Mouse (Mus musculus) MEL (cell line): Measurements from ENCODE around the gene Tcl1. TPM values are rescaled to one million over a fixed set of nuclear protein-coding genes. Genes with fewer than 3 reads are reported as not detected.

Experiments
- DNase-seq: peaks from one replicate; pipeline ENCODE4 v3.0.0; 2011; ENCODE audit warnings: low read depth, low spot score
- H3K27ac ChIP-seq: 2 replicates; pipeline ENCODE4 v1.5.1; 2012; ENCODE audit warnings: low read depth, mild to moderate bottlenecking, control low read depth, low read length, moderate library complexity; ENCODE audit not compliant: control insufficient read depth
- H3K27me3 ChIP-seq, 2 experiments: fragments of 150-350 bp in 1 of 2; sonication (generic) in 1 of 2; 2 replicates each; pipeline ENCODE4 v1.6.1; 2012; ENCODE audit warnings: low read length in 2 of 2, mild to moderate bottlenecking in 2 of 2, improper control_type of control experiment in 1 of 2, moderate library complexity in 1 of 2; ENCODE audit not compliant: insufficient read depth in 2 of 2, control insufficient read depth in 1 of 2
- H3K36me3 ChIP-seq, 2 experiments: 2 replicates each; pipeline ENCODE4 v1.6.1; 2012 to 2014; ENCODE audit warnings: low read length in 2 of 2, improper control_type of control experiment in 1 of 2, inconsistent platforms in 1 of 2, mild to moderate bottlenecking in 1 of 2; ENCODE audit not compliant: insufficient read depth in 2 of 2, control insufficient read depth in 1 of 2
- H3K4me1 ChIP-seq, 2 experiments: fragments of 150-350 bp in 1 of 2; sonication (generic) in 1 of 2; 2 replicates each; pipeline ENCODE4 v1.6.1; 2012; ENCODE audit warnings: low read length in 2 of 2, improper control_type of control experiment in 1 of 2, mild to moderate bottlenecking in 1 of 2; ENCODE audit not compliant: insufficient read depth in 2 of 2, control insufficient read depth in 1 of 2
- H3K4me3 ChIP-seq, 2 experiments: fragments of 150-350 bp in 1 of 2; sonication (generic) in 1 of 2; 2 replicates each; pipeline ENCODE4 v1.5.1; 2012; ENCODE audit warnings: low read depth in 2 of 2, low read length in 2 of 2, mild to moderate bottlenecking in 2 of 2, moderate library complexity in 2 of 2, control low read depth in 1 of 2, improper control_type of control experiment in 1 of 2; ENCODE audit not compliant: control insufficient read depth in 1 of 2, insufficient read depth in 1 of 2
- H3K79me2 ChIP-seq: 2 replicates; pipeline ENCODE4 v1.6.1; 2012; ENCODE audit warnings: mild to moderate bottlenecking, low read length, moderate library complexity; ENCODE audit not compliant: control insufficient read depth, poor library complexity, insufficient read depth
- H3K9ac ChIP-seq: 2 replicates; pipeline ENCODE4 v1.6.1; 2012; ENCODE audit warnings: low read depth, mild to moderate bottlenecking, control low read depth, low read length, moderate library complexity; ENCODE audit not compliant: control insufficient read depth, poor library complexity, severe bottlenecking
- H3K9me3 ChIP-seq: fragments of 150-350 bp; sonication (generic); replicated peaks from 2 replicates; pipeline ENCODE4 v1.6.1; 2012; ENCODE audit warnings: mild to moderate bottlenecking, low read length, improper control_type of control experiment, moderate library complexity; ENCODE audit not compliant: insufficient read depth
- CHD2 ChIP-seq: IDR thresholded peaks from 2 replicates; pipeline ENCODE4 v1.6.1; 2011; ENCODE audit warnings: low read length, improper control_type of control experiment
- E2F4 ChIP-seq: IDR thresholded peaks from 2 replicates; pipeline ENCODE4 v1.6.1; 2011; ENCODE audit warnings: low read depth, low read length, improper control_type of control experiment, borderline replicate concordance
- ELF1 ChIP-seq: IDR thresholded peaks from 2 replicates; pipeline ENCODE4 v1.6.1; 2014; ENCODE audit warnings: low read depth, mild to moderate bottlenecking, inconsistent platforms, low read length, improper control_type of control experiment, moderate library complexity
- GATA1 ChIP-seq: IDR thresholded peaks from 2 replicates; pipeline ENCODE4 v1.6.1; 2011; ENCODE audit warnings: low read depth, low read length, improper control_type of control experiment
- HCFC1 ChIP-seq: IDR thresholded peaks from 2 replicates; pipeline ENCODE4 v1.6.1; 2012; ENCODE audit warnings: low read depth, mild to moderate bottlenecking, inconsistent platforms, low read length, improper control_type of control experiment, moderate library complexity
- JUND ChIP-seq: IDR thresholded peaks from 2 replicates; pipeline ENCODE4 v1.6.1; 2011; ENCODE audit warnings: low read depth, mild to moderate bottlenecking, improper control_type of control experiment, low read length
- MAZ ChIP-seq: IDR thresholded peaks from 2 replicates; pipeline ENCODE4 v1.6.1; 2012; ENCODE audit warnings: low read depth, mild to moderate bottlenecking, inconsistent platforms, low read length, improper control_type of control experiment
- MEF2A ChIP-seq: IDR thresholded peaks from 2 replicates; pipeline ENCODE4 v1.6.1; 2014; ENCODE audit warnings: low read depth, mild to moderate bottlenecking, inconsistent platforms, low read length, improper control_type of control experiment; ENCODE audit not compliant: poor library complexity, insufficient replicate concordance, severe bottlenecking; ENCODE audit errors: extremely low read depth
- NELFE ChIP-seq: IDR thresholded peaks from 2 replicates; pipeline ENCODE4 v1.6.1; 2011; ENCODE audit warnings: low read depth, low read length, improper control_type of control experiment
- NRF1 ChIP-seq: IDR thresholded peaks from 2 replicates; pipeline ENCODE4 v1.6.1; 2014; ENCODE audit warnings: low read depth, mild to moderate bottlenecking, inconsistent platforms, low read length, improper control_type of control experiment, moderate library complexity; ENCODE audit not compliant: poor library complexity, insufficient read depth, severe bottlenecking
- POLR2A ChIP-seq, 2 experiments: IDR thresholded peaks; 2 replicates each; pipeline ENCODE4 v1.6.1; 2011 to 2012; ENCODE audit warnings: low read length in 2 of 2, mild to moderate bottlenecking in 2 of 2, control low read depth in 1 of 2, improper control_type of control experiment in 1 of 2, low read depth in 1 of 2, moderate library complexity in 1 of 2; ENCODE audit not compliant: control insufficient read depth in 1 of 2, insufficient read depth in 1 of 2, poor library complexity in 1 of 2
- POLR2AphosphoS2 ChIP-seq: IDR thresholded peaks from 2 replicates; pipeline ENCODE4 v1.6.1; 2011; ENCODE audit warnings: low read length, improper control_type of control experiment
- POLR2AphosphoS5 ChIP-seq: IDR thresholded peaks from 2 replicates; pipeline ENCODE4 v1.6.1; 2012; ENCODE audit warnings: low read depth, borderline replicate concordance, mild to moderate bottlenecking, inconsistent platforms, low read length, moderate library complexity, mixed read lengths
- RCOR1 ChIP-seq: IDR thresholded peaks from 2 replicates; pipeline ENCODE4 v1.6.1; 2012; ENCODE audit warnings: low read depth, mild to moderate bottlenecking, inconsistent platforms, low read length, improper control_type of control experiment
- SIN3A ChIP-seq: IDR thresholded peaks from 2 replicates; pipeline ENCODE4 v1.6.1; 2012; ENCODE audit warnings: low read length, improper control_type of control experiment, inconsistent platforms
- SMC3 ChIP-seq: IDR thresholded peaks from 2 replicates; pipeline ENCODE4 v1.6.1; 2011; ENCODE audit warnings: low read depth, low read length, improper control_type of control experiment
- TAL1 ChIP-seq: IDR thresholded peaks from 2 replicates; pipeline ENCODE4 v1.6.1; 2012; ENCODE audit warnings: mild to moderate bottlenecking, inconsistent platforms, low read length, moderate library complexity, mixed read lengths
- TCF12 ChIP-seq: IDR thresholded peaks from 2 replicates; pipeline ENCODE4 v1.6.1; 2014; ENCODE audit warnings: low read depth, mild to moderate bottlenecking, inconsistent platforms, low read length, improper control_type of control experiment, moderate library complexity
- USF2 ChIP-seq, 2 experiments: IDR thresholded peaks; 2 replicates each; pipeline ENCODE4 v1.6.1; 2011 to 2012; ENCODE audit warnings: improper control_type of control experiment in 2 of 2, low read length in 2 of 2, borderline replicate concordance in 1 of 2, inconsistent platforms in 1 of 2, low read depth in 1 of 2, mild to moderate bottlenecking in 1 of 2; ENCODE audit not compliant: insufficient read depth in 1 of 2
- ZC3H11A ChIP-seq: IDR thresholded peaks from 2 replicates; pipeline ENCODE4 v1.6.1; 2012; ENCODE audit warnings: low read depth, mild to moderate bottlenecking, inconsistent platforms, low read length, improper control_type of control experiment
- polyA plus RNA-seq, 2 experiments: library from polyadenylated mRNA; stranded (reverse) in 1 of 2; unstranded in 1 of 2; fragments of >175 nt in 1 of 2; fragments of >200 nt in 1 of 2; gene quantifications; 2 replicates each; pipeline versions ENCODE4 v1.2.1 to v1.2.4; 2012; ENCODE audit warnings: low replicate concordance in 2 of 2, low read depth in 1 of 2; ENCODE audit not compliant: insufficient read length in 2 of 2, insufficient read depth in 1 of 2, missing spikeins in 1 of 2
- total RNA-seq: library from RNA; depleted of rRNA; stranded (reverse); fragments of 300-350 nt; gene quantifications from 2 replicates; pipeline ENCODE4 v1.2.3, GENCODE M21; 2012

Tcl1 gene
- total and polyA plus RNA-seq, 3 experiments = not detected

DNA sequence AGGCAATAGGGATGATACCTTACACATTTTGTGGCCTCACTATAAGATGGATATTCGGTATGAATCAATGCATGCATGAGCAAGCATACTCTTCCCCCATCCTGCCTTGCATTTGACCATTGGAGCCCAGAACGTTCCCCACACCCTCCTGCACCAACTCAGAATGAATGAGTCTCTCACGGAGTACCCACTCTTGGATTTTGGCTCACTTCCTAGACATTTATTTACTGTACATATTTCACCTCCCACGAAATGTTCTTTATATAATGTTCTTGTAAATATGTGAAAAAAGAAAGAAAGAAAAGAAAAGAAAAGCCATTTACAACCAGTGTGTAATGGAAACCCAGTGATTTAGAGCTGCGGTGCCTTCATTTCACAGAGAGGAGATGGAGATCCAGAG, 44.5 kb upstream of the Tcl1 start:
- Histone ChIP-seq H3K79me2 (no peaks in the 10 kb centered on the region), H3K27ac (no peak overlapping the region), H3K4me1 (no peaks in the 10 kb centered on the region)
- TF ChIP-seq ZC3H11A = no peak
- no peak for TF ChIP-seq USF2 (IDR thresholded peaks at IDR 0.05; ENCODE audit: borderline replicate concordance in 1 of 2, insufficient read depth in 1 of 2, low read depth in 1 of 2, low read length in 2 of 2)
- TF ChIP-seq SIN3A = no peak
- TF ChIP-seq RCOR1 = no peak
- TF ChIP-seq HCFC1 = no peak
- TF ChIP-seq NELFE = no peak
- TF ChIP-seq TAL1 = no peak
- no peak for TF ChIP-seq SMC3
- TF ChIP-seq JUND = no peak
- no peak for TF ChIP-seq POLR2A (IDR thresholded peaks at IDR 0.05; ENCODE audit: control insufficient read depth in 1 of 2, insufficient read depth in 1 of 2, low read depth in 1 of 2, low read length in 2 of 2, poor library complexity in 1 of 2)
- no peak for TF ChIP-seq GATA1
- TF ChIP-seq NRF1 = no peak
- no peak for TF ChIP-seq E2F4
- TF ChIP-seq ELF1 = no peak
- no peak for TF ChIP-seq MEF2A
- TF ChIP-seq, all 39 proteins: peak for 0
- Histone ChIP-seq H3K36me3 (no peaks in the 10 kb centered on the region), H3K9me3 (no peaks in the 10 kb centered on the region), H3K27me3 (no peaks in the 10 kb centered on the region), H3K4me3 (no peak overlapping the region), H3K9ac (no peak overlapping the region)
- DNase-seq = no peak

DNA sequence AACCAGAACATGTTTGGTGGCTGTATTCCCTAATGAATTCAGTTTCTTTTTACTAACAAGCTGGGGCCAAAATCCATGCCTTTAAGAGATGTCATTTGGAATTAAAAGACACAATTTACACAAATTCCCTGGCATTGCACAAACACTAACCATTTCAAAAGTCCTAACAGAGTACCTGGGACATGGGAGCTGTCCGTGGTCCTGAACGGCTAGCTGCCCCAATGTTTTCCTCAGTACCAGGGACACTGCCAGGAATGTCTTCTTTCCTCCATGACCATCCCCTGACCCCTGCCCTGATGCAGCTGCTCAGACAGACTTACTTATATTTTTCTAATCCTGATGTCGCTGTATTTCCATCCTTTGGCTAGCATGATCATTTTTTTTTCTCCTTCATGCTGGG, 43.5 kb upstream of the Tcl1 start:
- H3K9me3 ChIP-seq = no peaks in the 10 kb centered on the region
- no peaks in the 10 kb centered on the region for H3K4me1 ChIP-seq
- no peak overlapping the region for H3K9ac ChIP-seq
- no peaks in the 10 kb centered on the region for H3K27me3 ChIP-seq
- TF ChIP-seq MAZ (no peak), POLR2AphosphoS2 (no peak), TCF12 (no peak), POLR2AphosphoS5 (no peak), CHD2 (no peak), GATA1 (no peak)
- no peaks in the 10 kb centered on the region for H3K79me2 ChIP-seq
- H3K36me3 ChIP-seq = no peaks in the 10 kb centered on the region
- peak; percentile 38 for DNase-seq
- no peak overlapping the region for H3K4me3 ChIP-seq
- H3K27ac ChIP-seq = no peak overlapping the region
